Mouse (Mus musculus): ENCODE results near the gene Snapin.

Gene Snapin

DNA sequence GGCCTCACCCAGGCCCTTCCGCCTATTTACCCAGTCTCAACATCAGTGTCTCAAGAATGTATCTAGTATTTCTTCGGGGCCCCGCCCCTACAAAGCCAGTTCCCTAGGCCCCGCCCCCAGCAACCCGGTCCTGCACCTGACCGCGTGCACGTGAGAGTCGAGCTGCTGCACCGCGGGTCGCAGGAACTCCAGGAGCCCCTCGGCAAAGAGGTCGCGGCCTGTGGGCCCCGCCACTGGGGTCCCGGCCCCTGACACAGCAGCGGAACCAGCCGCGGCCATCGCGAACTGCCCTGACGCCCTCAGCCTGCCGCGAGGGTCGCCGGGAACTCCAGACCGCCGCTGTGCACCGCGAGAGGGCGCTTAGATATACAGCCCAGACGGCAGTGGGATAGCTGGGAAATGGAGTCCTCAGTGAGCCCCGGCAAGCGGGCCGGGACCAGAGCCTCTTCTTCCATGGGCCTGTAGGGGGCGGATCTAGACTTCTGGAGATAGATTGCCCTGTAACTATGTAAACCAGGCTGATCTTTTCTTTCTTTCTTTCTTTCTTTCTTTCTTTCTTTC, at the start of gene Snapin:
Gene Snapin (minus strand): TSS at position 338 of the 561 bp plus-strand sequence.
- DNase-seq, result peak; percentile 93

DNA sequence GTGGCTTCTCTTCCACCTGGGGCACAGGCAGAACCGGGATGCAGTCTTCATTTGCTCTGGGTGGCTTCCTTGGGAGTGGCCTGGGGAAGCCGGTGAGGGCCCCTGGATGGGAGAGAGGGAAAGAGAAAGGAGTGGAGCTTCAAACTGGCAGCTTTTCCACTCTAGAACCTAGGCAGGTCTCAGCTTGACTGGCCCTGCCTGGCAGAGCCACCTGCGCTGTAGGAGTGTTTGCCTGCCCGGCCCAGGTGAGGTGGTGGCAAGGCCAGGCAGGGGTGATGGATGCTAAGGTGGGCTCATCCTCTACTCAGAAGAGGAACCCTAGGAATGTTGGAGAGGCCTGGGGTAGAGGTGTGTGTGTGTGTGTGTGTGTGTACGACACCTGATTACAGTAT, 47.1 kb upstream of the Snapin start:
- DNase-seq, result no peak

DNA sequence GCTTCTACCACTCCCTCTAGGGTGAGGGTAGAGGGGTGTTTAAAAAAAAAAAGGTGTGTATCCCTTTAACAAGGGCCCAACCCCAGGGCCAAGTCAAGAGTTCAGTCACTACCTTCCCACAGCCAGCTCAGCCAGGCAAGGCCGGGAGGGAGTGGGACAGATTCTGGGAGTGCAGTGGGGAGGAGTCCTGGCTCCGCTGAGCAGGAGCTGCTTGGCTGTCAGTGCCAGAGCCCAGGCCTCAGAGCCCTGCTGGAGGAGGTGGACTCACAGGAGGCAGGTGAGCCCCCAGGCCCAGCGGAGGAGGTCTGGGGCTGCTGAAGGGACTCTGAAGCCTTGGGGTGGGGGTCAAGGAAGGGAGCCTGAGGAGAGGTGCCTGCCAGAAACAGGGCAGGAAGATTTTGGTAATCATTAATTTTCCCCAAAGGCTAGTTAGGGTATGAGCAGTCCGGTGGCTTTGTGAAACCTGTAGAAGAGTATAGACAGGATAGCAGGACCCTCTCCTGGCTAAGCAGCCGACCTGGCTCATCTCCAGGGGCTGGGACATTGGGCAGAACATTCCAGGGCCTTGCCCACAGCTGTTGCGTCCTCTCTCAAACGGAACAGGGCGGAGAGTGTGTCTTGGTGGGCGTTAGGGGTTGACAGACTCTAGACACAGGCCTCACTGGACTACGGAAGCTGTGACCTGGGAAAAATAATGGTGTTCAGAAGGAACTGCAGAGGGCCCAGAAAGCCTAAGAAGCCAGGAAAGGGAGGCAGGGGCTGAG, 46.5 kb upstream of the Snapin start, which contains the start of gene S100a16:
Gene S100a16 (plus strand): TSS at position 114 of the 764 bp plus-strand sequence.
- DNase-seq, result peak; percentile 27

DNA sequence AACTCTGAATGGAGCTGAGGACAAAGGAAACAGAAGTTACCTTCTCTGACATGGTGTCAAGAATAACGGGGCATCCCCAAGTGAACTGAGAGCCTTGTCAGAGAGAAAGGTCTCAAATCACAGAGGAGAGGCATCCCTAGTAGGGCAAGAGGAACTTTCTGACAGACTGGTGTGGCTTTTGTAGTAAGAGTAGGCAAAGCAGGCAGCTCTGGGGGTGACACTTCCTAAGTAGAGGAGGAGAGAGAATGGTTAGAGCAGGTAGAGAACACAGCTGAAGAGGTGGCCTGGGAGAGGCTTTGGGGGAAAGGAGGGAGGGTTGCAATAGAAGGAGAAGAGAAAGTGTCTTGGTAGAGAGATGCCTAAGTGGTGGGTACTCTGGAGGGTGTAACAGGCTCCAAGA, 44.6 kb upstream of the Snapin start:
- DNase-seq, result no peak

DNA sequence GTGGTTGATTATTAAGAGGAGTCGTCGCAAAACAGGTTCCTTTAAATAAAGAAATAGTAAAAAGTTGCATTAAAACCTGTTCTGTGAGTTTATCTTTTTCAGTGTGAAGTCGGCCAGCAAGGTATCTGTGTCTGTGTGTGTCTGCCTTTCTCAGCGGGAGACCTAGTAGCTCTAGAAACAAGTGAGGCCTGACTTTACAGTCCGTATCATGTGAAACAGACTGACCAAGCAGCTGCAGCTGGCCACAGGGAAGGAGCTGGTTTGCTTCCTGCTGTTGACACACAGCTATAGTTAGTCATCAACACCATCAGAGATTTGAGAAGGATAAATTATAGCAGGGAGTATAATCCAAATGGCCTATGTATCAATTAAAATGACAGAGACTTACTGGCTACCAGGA, 40.9 kb upstream of the Snapin start:
- DNase-seq, result no peak

DNA sequence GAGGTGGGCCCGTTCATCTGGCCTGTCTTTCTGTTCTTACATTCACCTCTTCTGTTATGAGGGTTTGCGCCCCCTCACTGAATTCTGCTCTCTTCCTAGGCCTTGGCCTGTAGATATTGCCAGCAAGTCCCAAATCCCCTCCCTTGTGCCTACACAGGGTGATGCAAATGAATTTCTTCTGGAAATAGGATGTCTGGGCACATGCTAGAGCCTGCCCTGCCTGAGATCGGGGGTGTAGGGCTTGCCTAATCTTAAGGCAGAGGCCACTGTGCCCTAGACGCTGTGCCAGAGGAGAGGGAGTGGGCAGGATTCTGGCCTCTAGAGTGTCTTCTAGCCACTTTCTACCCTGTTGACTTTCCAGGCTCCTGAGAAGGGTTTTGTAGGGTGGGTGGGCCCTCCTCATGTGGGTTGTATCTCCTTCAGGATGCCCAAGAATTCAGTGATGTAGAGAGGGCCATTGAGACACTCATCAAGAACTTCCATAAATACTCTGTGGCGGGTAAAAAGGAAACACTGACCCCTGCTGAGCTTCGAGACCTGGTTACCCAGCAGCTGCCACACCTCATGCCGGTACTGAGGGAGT, 36.5 kb upstream of the Snapin start:
- DNase-seq, result no peak

DNA sequence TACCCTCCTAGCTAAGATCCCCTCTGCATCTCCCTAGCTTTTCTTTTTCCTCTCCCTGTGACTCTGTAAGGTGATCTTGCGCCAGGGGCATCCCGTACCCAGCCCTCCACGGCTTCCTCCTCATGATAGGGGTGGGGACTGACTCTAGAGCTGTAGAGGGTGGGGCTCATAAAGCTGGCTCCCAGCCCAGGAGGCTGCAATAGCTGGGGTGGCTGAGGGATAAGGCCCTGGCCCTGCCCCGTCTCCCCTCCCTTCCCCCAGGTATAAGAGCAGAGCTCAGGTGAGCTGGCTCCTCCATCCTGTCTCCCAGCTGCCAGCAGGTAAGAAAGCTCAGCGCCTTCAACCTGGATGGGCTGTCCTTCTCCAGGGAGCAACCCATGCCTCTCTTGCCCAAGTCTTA, 35.7 kb upstream of the Snapin start, which contains the start of gene S100a14:
Gene S100a14 (plus strand): TSS at position 277 of the 400 bp plus-strand sequence.
- DNase-seq, result no peak

DNA sequence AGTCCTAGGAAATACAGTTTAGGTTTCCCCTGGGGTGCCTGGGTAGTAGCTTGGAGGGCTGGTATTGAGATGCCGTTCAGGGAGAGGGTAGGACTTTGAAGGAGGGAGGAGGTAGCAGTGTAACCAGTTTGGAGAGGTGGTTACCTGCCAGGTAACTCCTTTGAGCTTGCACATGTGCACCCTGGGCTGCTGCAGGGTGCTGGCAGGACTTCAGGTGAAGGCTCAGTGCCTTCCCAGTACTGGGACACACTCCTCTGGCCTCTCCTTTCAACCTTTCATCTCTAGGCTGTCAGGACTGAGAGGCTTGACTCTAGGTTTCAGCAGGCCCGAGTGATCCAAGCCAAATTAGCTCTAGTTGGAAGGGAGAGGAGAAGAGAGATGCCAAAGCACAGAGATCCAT, 35.2 kb upstream of the Snapin start:
- DNase-seq, result no peak

DNA sequence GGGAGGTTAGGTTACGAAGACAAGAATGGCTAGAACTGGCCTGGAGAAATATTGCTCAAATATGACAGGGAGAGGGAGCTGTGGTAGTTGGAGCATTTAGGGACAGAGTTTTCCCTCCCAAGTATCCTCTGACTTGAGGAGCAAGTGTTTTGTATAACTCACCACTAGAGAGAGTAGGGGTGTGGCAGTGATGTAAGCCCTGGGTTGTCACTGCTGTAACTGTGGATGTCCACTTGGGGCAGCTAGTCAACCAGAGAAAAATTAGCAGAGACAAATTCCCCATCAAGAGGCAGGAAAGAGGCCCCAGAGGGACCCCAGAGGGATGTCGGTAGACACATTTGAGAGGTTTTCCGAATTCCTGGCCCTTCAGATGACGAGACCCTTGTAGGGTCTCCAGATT, 34.6 kb upstream of the Snapin start:
- DNase-seq, result no peak

DNA sequence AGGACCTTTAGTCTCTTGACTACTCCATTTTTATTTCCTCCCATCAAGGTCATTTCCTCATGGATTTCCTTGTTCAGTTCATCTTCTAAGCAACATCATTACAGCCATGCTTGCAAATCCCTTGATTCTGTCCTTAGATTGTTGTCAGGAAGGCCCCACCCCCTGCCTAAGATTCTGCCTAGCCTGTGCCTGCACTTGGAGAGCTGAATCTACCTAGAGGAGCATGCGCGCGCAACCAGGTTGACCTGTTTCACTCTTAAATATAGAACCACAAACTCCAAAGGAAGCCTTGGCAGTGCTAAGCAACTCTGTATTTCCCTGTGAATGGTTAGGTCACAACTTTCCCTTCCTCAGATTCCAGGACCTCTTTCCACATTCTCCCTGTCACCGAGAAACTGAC, 26.9 kb upstream of the Snapin start:
- DNase-seq, result no peak

DNA sequence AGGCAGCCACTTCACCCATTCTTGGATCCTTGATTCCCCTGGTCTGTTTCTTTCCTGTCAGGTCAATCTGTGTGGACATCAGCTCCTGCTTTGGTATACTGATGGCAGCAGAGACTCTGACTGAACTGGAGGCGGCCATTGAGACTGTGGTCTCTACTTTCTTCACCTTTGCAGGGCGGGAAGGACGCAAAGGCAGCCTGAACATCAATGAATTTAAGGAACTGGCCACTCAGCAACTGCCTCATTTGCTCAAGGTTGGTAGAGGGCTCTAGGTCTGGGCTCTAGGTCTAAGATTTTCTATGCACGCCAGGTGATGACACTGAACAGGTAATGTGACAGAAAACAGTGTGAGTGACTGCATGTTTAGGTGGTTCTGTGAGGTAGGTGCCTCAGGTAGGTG, 25.0 kb upstream of the Snapin start:
- no peak for DNase-seq

DNA sequence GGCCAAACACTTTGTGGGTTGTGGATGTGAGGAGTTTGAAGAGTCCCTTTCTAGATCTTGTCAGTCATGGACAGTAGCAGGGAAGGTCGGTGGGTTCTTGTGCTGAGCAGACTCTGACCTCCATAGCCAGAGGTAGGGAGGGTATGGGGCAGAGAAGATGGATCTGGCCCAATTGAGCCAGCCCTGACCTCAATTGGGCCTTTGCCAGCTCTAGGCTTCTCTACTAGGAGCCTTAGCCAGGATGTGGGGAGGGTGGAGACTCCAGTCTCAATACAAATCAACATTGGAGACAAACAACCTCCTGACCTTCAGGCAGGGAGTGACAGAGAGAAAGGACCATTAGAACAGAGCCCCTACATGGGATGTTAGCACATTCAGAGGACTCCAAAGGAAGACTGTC, 24.4 kb upstream of the Snapin start:
- DNase-seq, result no peak

DNA sequence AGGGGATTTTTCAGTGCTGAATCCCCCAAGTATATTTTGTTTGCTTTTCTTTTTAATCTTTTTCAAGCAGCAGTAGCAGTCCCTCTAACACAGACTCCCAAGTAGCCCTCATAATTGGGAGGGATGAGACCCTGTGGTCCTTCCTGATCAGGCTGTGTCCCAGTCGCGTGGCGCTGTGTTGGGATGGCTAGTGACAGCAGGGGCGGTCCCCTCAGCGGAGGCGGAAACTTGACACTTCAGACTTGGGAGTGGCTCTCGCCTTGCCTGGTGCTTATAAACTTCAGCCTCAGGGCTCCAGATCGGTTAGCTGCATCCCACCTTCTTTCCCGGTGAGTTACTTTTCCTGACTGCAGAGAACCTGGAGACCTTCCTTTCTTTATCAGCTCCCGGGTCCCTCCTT, 23.9 kb upstream of the Snapin start:
- DNase-seq, result peak; percentile 40

DNA sequence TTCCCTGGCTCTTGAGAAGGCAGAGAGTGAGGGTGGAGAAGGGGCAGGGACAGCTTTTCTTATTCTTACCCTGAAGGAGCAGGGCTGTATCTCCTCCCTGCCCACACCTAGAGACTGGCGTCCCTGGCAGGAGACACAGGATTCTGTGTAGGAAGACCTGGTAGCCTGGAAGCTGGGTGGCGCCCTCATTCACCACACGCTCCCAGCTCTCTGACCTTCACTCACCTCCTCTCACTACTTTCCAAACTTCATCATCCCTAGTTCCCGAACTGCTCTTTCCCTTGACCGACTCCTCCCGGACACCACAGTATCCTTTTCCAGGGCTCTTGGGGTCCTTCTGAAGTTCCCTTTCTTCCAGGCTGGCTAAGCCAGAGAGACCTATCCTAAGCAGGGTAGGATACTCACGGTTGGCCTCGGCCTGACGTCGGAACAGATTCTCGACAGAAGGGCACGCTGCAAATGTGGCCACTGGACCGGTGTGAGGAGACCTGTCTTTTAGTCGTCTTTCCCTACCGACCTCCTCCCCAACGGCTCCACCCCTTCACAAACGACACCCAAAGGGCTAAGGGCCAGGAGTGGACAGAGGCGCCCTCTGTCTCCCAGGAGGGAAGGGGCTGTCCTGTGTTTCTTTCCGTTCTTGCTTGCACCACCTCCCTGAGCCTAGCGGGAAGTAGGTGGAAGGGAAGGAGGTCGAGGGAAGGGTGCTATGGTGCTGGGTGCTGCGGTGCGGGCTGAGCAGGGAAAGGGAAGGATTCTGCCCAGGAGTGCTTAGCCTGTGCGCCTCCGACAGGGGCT, 23.2 kb upstream of the Snapin start, which contains the start of the genes S100a1 and S100a13:
Gene S100a1 (minus strand): TSS at position 597 of the 795 bp plus-strand sequence.
Gene S100a13 (plus strand): TSS at position 640 of the 795 bp plus-strand sequence.
- peak; percentile 47 for DNase-seq

DNA sequence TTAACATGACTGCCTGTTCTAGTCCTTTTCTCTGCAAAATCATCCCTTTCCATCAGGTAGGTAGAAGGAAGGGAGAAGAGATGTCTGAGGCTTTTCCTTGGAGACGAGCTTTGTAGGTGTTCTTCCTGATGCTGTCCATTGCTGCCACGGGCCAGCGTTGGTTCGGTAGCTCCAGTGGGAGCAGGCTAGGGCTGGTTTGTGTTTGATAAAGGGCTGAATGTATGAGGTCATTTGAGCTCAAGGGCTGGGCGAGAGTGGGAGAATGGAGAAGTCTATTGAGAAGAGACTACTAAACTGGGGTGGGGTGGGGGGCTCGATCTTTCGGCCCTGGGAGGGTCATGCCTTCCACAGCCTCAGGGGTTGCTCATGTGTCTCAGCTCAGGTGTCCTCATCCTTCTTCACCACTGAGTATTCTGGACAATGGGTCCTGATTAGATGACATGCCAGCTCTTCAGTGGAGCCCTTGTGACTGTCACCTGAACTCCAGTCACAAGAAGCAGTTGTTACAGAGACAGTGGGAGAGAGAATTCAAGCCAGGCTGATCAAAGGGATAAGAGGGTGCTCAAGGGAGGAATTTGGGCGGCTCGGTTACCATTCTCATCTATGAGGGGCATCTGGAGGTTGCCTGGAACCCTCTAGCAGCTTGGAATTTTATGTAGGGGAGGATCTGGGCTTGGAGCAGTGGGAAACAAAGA, 22.3 kb upstream of the Snapin start:
- no peak for DNase-seq

DNA sequence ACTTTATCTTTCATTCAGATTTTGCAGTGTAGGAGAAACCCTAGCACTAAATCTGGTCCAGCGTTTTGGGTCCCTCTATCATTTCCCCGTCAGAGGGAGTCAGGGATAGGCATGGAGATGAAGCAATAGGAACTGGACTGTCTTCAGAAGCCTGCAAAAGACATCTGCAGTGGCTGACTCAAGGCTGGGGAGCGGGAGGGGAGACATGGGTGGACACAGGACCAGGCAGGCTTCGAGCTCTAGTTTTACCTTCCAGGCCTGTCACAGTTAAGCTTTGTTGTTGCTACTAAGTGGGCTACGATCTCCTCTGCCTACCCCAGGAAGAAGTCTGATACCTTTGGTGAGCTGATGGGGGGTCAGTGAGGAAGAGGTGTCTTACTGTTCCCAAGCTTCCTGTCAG, 21.4 kb upstream of the Snapin start:
- DNase-seq, result no peak

DNA sequence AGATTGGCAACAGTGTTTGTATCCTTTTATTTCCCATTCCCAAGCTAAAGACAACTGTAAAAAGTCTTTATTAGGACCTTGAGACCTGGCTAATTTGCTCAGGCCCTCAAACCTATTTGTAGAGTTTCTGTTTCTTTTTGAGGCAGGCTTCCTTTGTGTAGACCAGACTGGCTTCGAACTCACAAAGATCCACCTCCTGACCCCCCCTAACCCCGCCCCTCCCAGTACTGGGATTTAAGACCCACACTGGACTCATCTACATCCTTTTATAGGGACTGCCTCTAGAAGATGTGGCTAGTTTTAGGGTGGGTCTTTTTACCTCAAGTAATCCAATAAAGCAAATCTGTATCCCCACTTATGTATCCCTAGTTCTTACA, 18.9 kb upstream of the Snapin start:
- no peak for DNase-seq

DNA sequence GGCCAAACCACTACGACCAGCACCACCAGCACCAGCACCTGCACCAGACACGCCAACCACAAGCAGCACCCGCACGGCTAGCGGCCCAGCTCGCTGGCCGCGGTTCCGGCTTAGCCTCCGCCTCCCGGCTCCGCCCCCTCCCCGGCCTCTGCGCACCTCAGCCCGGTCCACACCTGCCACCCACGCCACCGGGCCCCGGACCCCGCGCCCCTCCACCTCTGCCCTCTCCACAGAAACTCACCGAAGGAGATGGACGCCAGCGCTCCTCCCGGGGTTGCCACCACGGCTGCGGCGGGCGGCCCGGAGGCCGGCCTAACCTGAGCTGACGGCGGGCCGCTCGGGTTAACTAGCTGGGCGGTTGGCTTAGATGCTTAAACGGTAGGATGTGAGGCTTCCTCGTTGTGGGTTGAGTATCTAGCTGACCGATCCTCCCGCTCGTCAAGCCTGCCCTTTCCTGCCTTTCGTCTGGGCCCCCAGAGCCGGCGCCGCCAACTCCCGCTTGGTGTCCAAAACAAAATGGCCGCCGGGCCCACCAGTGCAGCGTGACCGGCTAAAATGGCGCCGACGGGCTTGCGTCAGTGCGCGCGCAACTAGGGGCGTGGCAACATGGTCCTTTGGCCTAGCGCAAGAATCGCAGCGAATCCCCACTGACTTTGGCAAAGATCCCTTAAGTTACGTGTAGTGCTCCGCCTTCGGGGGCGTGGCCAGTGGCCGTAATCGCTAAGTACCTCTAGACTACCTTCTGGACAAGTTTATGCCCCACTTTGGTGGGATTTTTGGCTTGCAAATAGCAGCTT, 18.3 kb upstream of the Snapin start, which contains the start of gene Chtop:
Gene Chtop (minus strand): TSS at position 549 of the 797 bp plus-strand sequence.
- peak; percentile 99 for DNase-seq

DNA sequence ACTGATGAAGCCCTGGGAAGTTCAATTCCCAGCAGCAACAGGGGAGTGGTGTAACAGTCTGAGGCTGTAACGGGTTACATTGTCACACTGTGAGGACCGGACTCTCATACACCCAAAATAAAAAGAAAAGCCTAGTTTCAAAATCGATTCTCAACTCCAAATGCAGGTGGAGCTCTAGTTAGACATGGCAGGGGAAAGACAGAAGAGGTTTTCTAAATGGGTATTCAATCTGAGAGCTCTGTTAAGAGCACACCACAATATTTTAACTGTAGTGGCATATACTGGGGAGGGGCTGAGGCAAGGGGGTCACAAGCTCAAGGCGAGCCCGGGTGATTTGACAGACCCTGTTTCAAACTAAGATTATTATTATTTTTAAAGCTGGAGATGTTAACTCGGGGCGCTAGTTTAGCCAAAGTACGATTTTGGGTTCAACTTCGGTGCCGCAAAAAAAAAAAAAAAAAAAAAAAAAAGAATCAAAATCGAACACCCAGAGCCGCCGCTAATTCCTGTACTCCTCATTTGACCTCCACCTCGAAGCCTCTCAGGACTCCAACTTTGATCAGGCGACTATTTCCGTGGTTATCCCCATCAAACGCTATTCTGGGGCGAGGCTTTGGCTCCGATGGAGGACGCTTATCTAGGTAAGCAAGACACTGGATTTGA, 17.6 kb upstream of the Snapin start:
- DNase-seq, result no peak

DNA sequence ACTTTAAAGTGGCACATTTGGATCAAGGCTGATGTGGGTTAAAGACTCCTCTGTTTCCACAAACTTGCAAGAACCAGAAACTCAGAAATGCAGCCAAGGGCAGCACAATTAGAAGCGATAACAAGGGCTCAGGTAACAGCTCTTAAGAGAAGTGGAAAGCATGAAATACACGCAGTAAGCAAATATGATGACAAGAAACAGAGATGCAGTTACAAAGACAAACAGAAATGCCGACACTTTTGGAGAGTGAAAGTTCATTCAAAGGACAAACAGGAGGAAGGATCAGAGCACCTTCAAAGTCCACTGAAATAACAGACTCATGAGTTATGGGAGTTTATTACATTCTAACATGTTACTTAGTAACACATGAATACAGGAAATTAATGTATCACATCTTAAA, 15.5 kb upstream of the Snapin start:
- DNase-seq, result no peak

DNA sequence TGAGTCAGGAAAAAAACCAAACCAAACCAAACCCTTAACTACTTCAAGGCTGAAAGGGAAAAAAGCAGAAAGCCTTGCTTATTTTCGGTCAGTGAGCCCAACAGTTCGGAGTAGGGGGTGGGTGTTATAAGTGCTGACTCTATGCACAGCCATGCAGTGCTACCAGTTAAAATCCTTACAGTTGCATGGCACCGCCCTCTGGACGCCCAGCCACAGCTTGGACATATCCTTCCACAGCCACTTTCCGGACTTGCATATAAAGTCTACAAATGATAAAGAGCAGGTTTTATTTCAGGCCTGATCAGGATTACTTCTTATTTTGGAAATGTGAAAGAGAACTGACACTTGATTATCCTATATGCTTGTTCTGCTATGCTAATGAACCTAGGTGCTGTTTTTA, 14.4 kb upstream of the Snapin start:
- DNase-seq, result no peak

Data from right cerebral cortex, postnatal 25 days (tissue).